Mouse (Mus musculus) liver, adult 2 months (tissue): Measurements from ENCODE around the gene Zdhhc12. TPM values are rescaled to one million over a fixed set of nuclear protein-coding genes. Genes with fewer than 3 reads are reported as not detected.

ENCODE experiments used
- DNase-seq: peaks from one replicate; pipeline ENCODE4 v3.0.0-alpha.2; 2011; ENCODE audit warnings: low read depth, low spot score; ENCODE audit errors: extremely low read depth
- H3K27ac ChIP-seq: fragments of 200-500 bp; replicated peaks from 2 replicates; pipeline ENCODE4 v1.5.1; 2012; ENCODE audit warnings: low read depth, mild to moderate bottlenecking, control low read depth, inconsistent platforms, low read length; ENCODE audit not compliant: insufficient read depth
- H3K27me3 ChIP-seq: fragments of 200-500 bp; 2 replicates; pipeline ENCODE4 v1.6.1; 2012; ENCODE audit warnings: mild to moderate bottlenecking, moderate library complexity, low read length, inconsistent platforms; ENCODE audit not compliant: control insufficient read depth, insufficient read depth
- H3K36me3 ChIP-seq: fragments of 200-500 bp; 2 replicates; pipeline ENCODE4 v1.6.1; 2012; ENCODE audit warnings: low read length, inconsistent platforms; ENCODE audit not compliant: control insufficient read depth, insufficient read depth
- H3K4me1 ChIP-seq: fragments of 200-500 bp; 2 replicates; pipeline ENCODE4 v1.6.1; 2011; ENCODE audit warnings: low read length; ENCODE audit not compliant: control insufficient read depth, insufficient read depth
- H3K4me3 ChIP-seq: fragments of 200-500 bp; 2 replicates; pipeline ENCODE4 v1.5.1; 2011; ENCODE audit warnings: low read depth, mild to moderate bottlenecking, control low read depth, low read length, moderate library complexity; ENCODE audit not compliant: insufficient read depth
- H3K79me2 ChIP-seq: fragments of 200-500 bp; 2 replicates; pipeline ENCODE4 v1.6.1; 2012; ENCODE audit warnings: inconsistent platforms, mild to moderate bottlenecking, low read length, moderate library complexity; ENCODE audit not compliant: control insufficient read depth, insufficient read depth
- H3K9ac ChIP-seq: fragments of 200-500 bp; 2 replicates; pipeline ENCODE4 v1.6.1; 2012; ENCODE audit warnings: low read depth, mild to moderate bottlenecking, control low read depth, inconsistent platforms, low read length
- CTCF ChIP-seq: fragments of 200-500 bp; IDR thresholded peaks from 2 replicates; pipeline ENCODE4 v1.5.1; 2011; ENCODE audit warnings: low read depth, low read length, control low read depth
- POLR2A ChIP-seq: fragments of 200-500 bp; IDR thresholded peaks from 2 replicates; pipeline ENCODE4 v1.6.1; 2011; ENCODE audit warnings: low read length, control low read depth; ENCODE audit not compliant: insufficient read depth; ENCODE audit errors: extremely low read depth
- WGBS: fragments of 180-500 bp; shearing (Covaris S2); methylation state at CpG from one replicate; pipeline ENCODE4 v1.1.7; 2018; 5-methylcytosine and 5-hydroxymethylcytosine counted together
- polyA plus RNA-seq: library from polyadenylated mRNA; depleted of rRNA; stranded (reverse); fragments of >200 nt; gene quantifications from 2 replicates; pipeline ENCODE4 v1.2.3, GENCODE M21; 2012
- total RNA-seq: library from RNA; depleted of rRNA; stranded (reverse); fragments of >200 nt; gene quantifications from 2 replicates; pipeline ENCODE4 v1.2.3, GENCODE M21; 2014

Gene Zdhhc12
- total and polyA plus RNA-seq, 2 experiments, result 16.8 to 53.4 TPM

GRCm38 (mm10) chr2:30111500-30111899 lies 18.1 kb upstream of the Zdhhc12 start:
- 99% methylated on average over 2 of the region's 2 CpGs for WGBS
- DNase-seq, result no peak
- no peak for TF ChIP-seq POLR2A
- no peak for TF ChIP-seq CTCF
- no peak overlapping the region for H3K27ac ChIP-seq
- no peaks in the 10 kb centered on the region for H3K4me1 ChIP-seq
- no peaks in the 10 kb centered on the region for H3K27me3 ChIP-seq
- no peak overlapping the region for H3K4me3 ChIP-seq
- peaks cover 2% of the 10 kb centered on the region; the same call in 1 of the 2 replicates for H3K36me3 ChIP-seq
- no peak overlapping the region for H3K9ac ChIP-seq
- no peaks in the 10 kb centered on the region for H3K79me2 ChIP-seq

- Histone ChIP-seq H3K4me3 (no peak overlapping the region), H3K27ac (no peak overlapping the region), H3K79me2 (no peaks in the 10 kb centered on the region), H3K36me3 (peaks cover 2% of the 10 kb centered on the region; the same call in 1 of the 2 replicates), H3K4me1 (no peaks in the 10 kb centered on the region), H3K9ac (no peak overlapping the region), H3K27me3 (no peaks in the 10 kb centered on the region)
- TF ChIP-seq POLR2A (no peak), CTCF (no peak)
- DNase-seq, result no peak
- 91% methylated on average over 4 of the region's 4 CpGs for WGBS
Observed at GRCm38 (mm10) chr2:30108260-30108659, 14.8 kb upstream of the Zdhhc12 start.

GRCm38 (mm10) chr2:30107646-30108045 lies 14.2 kb upstream of the Zdhhc12 start:
- DNase-seq, result no peak

GRCm38 (mm10) chr2:30106364-30106763 lies 12.9 kb upstream of the Zdhhc12 start:
- no peak overlapping the region for H3K27ac ChIP-seq
- TF ChIP-seq CTCF (peak; percentile 72), POLR2A (no peak)
- no peak overlapping the region for H3K9ac ChIP-seq
- H3K4me3 ChIP-seq, result no peak overlapping the region
- H3K36me3 ChIP-seq, result peaks cover 6% of the 10 kb centered on the region; the same call in 1 of the 2 replicates
- H3K4me1 ChIP-seq, result no peaks in the 10 kb centered on the region
- H3K79me2 ChIP-seq, result no peaks in the 10 kb centered on the region
- H3K27me3 ChIP-seq, result no peaks in the 10 kb centered on the region
- peak; percentile 26 for DNase-seq

More at GRCm38 (mm10) chr2:30107646-30108045, 14.2 kb upstream of the Zdhhc12 start:
- TF ChIP-seq POLR2A (no peak), CTCF (no peak)
- no peak overlapping the region for H3K27ac ChIP-seq
- 90% methylated on average over 5 of the region's 5 CpGs for WGBS
- no peaks in the 10 kb centered on the region for H3K4me1 ChIP-seq
- no peaks in the 10 kb centered on the region for H3K79me2 ChIP-seq
- no peak overlapping the region for H3K9ac ChIP-seq
- H3K36me3 ChIP-seq, result peaks cover 7% of the 10 kb centered on the region; the same call in 1 of the 2 replicates
- H3K4me3 ChIP-seq, result no peak overlapping the region
- no peaks in the 10 kb centered on the region for H3K27me3 ChIP-seq

GRCm38 (mm10) chr2:30100214-30100613 lies 6.8 kb upstream of the Zdhhc12 start:
- Histone ChIP-seq H3K4me3 (no peak overlapping the region), H3K79me2 (no peaks in the 10 kb centered on the region), H3K36me3 (peaks cover 7% of the 10 kb centered on the region; the same call in 1 of the 2 replicates), H3K27me3 (no peaks in the 10 kb centered on the region), H3K27ac (no peak overlapping the region), H3K9ac (no peak overlapping the region), H3K4me1 (no peaks in the 10 kb centered on the region)
- 61% methylated on average over 4 of the region's 4 CpGs for WGBS
- TF ChIP-seq POLR2A (no peak), CTCF (no peak)
- no peak for DNase-seq

- WGBS, result 87% methylated on average over 2 of the region's 2 CpGs
- Histone ChIP-seq H3K4me1 (no peaks in the 10 kb centered on the region), H3K36me3 (no peaks in the 10 kb centered on the region), H3K9ac (no peak overlapping the region), H3K4me3 (no peak overlapping the region), H3K27ac (no peak overlapping the region), H3K79me2 (no peaks in the 10 kb centered on the region), H3K27me3 (no peaks in the 10 kb centered on the region)
- peak; percentile 47 for DNase-seq
- TF ChIP-seq CTCF, result peak; percentile 75
- TF ChIP-seq POLR2A, result no peak
Observed at GRCm38 (mm10) chr2:30095882-30096527, 2.6 kb upstream of the Zdhhc12 start.
